Mouse (Mus musculus) bone marrow macrophage, adult 2 months (primary cell): ENCODE measurements at regions not wholly inside any gene's neighbourhood (a gene's known extent, or its start where the extent isn't known, plus 50 kb on each side); places are given as distances from the start of the nearest gene placed in this dataset.
"Not testable (repeated sequence)": the region's sequence is repeated elsewhere in the genome, so short reads cannot be mapped to it uniquely, and the experiment has no call there.

Source experiments
- CTCF ChIP-seq: IDR thresholded peaks from 2 replicates; pipeline ENCODE4 v1.5.1; 2012; ENCODE audit warnings: low read depth, mild to moderate bottlenecking, low read length, moderate library complexity
- POLR2A ChIP-seq: IDR thresholded peaks from 2 replicates; pipeline ENCODE4 v1.6.1; 2012; ENCODE audit warnings: mild to moderate bottlenecking, low read depth, low read length, borderline replicate concordance

DNA sequence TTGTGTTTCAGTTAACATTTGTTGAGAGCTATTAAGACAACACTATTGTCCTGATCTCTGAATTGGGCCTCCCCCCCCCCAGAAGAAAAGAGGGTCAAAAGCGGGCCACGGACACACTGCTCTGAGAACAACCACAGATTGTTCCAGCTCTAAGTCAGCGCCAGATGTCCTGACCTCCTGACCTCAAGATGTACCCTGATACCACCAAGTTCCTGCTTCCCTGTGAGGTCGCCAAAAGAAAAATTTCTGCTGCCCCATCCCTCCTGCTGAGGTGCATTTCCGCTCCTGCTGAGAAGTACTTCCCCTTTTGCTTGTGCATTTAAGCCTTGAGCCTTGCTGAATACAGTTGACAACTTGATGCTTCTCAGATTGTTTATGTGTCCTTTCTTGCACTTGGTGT is 306.0 kb downstream of the Chl1 start:
- TF ChIP-seq POLR2A, CTCF: not testable (repeated sequence)
